Mouse (Mus musculus): Measurements from ENCODE around the gene Tnfrsf12a.

GRCm38 (mm10) chr17:23675127-23675526 is 2.1 kb downstream of the Tnfrsf12a start:
- no peak for TF ChIP-seq MAFK (IDR thresholded peaks at IDR 0.05; ENCODE audit: insufficient read depth, low read depth, low read length)
- no peak for TF ChIP-seq HCFC1 (IDR thresholded peaks at IDR 0.05; ENCODE audit: borderline replicate concordance, insufficient read depth, low read length)
- TF ChIP-seq ZNF384 (IDR thresholded peaks at IDR 0.05; ENCODE audit: low read depth, low read length): no peak
- no peak for TF ChIP-seq CHD2 (IDR thresholded peaks at IDR 0.05; ENCODE audit: low read depth, low read length)

Measured in ES-E14 (cell line).